Mouse (Mus musculus): ENCODE results near the gene Ephb2. TPM values are rescaled to one million over a fixed set of nuclear protein-coding genes. Genes with fewer than 3 reads are reported as not detected.

Ephb2 gene
- total RNA-seq, 2 experiments from 2014 or later: 21.2 to 21.3 TPM

DNA sequence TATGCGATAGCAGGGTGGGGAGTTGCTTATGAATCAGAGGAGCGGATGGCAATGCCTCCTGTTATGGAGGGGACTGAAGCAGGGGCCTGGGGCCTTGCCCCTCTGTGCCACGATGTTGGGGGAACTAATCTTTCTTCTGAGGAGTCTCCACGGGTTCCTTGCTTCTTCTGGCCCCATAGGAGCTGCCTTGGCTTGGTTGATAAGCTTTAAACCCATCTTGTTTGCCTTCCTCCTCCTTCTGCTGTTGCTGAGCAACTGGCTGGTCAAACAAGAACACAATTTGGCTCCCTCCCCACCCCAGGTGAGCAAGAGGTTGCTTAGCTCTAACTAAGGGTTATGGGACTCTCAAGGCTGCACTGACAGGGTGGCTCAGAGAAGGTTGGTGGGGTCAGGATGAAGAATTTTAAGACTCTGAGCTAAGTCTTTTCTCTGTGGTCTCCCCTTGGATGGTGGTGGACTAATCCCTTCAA, 225.4 kb downstream of the Ephb2 start, which contains the start of gene Tex46:
TSS of gene Tex46 (plus strand) at position 51 of the 470 bp plus-strand sequence.
- DNase-seq (ENCODE audit: low spot score in 2 of 2): no peak

DNA sequence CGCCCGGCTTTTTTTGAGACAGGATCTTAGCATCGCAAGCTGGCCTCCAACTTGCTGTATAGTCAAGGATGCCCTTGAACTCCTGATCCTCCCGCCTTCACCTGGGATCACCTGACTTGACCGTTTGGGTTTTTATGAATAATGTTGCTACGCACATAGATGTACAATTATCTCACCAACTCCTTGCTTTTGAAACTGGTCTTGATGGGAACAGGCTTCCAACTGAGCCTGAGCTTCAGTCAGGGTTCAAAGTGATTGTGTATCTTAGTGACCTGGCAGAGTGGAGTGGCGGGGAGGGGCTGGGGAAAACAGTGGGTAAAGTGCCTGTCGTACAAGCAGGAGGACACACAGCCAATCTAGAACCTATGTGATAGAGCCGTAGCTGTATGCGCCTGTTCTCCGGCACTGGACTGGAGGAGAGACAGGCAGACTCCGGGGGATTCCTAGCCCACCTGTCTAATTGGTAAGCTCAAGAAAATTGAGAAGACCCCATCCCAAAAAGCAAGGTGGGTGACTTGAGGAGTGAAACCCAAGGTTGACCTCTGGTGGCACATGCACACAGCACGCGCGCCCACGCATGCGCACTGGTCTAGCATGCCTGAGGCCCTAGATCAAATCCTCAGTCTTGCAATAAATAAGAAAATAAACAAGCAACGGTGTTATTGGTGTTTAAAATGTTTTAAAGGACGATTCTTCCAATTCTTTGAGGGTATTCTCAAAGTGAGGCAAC, 229.9 kb downstream of the Ephb2 start:
- DNase-seq (ENCODE audit: low spot score in 2 of 2): no peak

DNA sequence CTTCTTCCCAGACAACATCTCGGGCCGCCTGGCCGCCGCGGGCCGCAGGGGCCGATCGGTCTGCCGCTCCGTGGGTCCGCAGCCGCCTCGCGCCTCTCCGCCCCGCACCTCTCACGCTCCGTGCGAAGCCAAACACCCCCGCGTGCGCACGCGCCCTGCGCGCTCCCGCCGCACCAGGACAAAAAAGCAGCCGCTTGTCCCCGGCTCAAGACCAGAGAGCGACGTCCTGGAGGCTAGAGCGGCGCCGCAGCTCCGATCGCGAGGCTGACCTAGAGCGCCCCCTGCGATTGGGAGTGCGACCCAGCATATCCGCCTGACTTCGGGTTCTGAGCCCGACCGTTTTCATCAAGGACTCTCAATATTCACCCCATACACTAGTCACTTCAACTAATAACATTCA, 233.2 kb downstream of the Ephb2 start, which contains the start of gene Kdm1a:
TSS of gene Kdm1a (minus strand) at position 156 of the 400 bp plus-strand sequence.
- DNase-seq (ENCODE audit: low spot score in 2 of 2): peak; percentile 92 to 97

DNA sequence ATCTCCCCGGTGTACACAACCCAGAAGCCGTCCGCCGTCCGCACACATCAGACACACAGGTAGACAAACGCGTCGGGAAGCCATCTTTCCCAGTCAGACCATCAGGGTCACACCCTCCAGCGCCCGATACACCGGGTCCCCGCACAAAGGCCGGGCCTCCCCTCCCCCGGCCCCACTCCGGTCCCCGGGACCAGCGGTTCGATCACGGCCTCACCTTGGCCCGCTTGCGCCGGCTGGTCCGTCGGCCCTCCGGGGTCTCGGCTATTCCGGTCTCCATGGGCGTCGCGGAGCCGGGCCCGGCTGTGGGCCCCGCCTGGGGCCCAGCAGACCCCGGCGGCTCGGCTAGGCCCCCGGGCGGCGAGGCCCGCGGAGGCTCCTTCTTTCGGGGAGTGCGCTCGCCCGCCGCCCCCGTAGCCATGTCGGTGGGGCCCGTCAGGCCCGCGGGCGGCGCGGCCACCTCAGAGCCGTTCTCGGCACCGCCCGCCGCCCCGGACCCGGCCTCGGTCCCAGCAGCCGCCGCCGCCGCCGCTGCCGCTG, 233.7 kb downstream of the Ephb2 start:
- DNase-seq (ENCODE audit: low spot score in 2 of 2): peak in 1 of 2 experiments; percentile 25

DNA sequence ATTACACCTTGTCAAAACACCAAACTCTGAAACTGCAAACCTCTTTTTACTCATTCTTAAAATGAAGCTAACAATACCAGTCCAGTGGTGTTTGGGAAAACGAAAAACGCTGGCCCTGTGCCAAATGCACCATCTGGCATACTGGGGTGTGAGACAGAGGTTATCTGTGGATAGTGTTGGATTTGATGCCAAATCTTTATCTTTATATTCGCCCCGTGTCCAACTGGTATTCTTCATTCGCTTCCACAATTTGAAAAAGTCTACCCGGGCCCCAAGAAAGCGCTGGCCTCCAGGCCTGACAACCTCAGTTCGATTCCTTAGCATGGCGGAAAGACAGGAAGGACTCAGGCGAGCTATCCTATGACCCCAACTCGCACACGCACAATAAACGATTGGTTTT, 234.3 kb downstream of the Ephb2 start:
- DNase-seq (ENCODE audit: low spot score in 2 of 2): peak in 1 of 2 experiments; percentile 66

DNA sequence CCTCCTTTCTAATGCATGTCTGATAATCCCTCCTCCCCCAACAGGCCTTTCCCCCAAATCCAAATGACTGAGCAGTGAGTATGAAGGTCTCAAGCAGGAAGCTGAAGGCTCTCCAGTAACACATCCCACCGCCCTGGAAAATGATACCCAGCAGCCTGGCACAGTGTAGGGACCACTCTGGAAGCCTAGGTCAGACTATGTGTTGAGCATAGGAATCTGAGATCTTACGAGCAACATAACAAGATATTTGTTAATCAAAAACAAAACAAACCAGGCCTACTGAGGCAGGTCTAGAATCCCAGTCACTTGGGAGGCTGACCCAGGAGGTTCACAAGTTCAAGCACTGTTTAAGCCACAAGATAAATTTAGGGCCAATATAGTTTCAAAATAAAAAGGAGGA, 235.3 kb downstream of the Ephb2 start:
- DNase-seq (ENCODE audit: low spot score in 2 of 2): no peak

DNA sequence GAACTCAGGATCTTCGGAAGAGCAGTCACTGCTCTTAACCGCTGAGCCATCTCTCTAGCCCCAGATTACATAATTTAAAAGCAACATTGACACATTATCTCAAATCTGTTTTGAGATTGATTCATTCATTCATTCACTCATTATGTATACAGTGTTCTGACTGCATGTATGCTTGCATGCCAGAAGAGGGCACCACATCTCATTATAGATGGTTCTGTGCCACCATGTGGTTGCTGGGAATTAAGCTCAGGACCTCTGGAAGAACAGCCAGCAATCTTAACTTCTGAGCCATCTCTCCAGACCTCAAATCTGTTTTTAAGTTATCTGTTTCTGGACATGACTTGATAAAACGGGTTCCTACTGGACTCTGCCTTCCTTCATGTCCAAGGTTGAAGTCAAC, 235.9 kb downstream of the Ephb2 start:
- no peak for DNase-seq (ENCODE audit: low spot score in 2 of 2)

DNA sequence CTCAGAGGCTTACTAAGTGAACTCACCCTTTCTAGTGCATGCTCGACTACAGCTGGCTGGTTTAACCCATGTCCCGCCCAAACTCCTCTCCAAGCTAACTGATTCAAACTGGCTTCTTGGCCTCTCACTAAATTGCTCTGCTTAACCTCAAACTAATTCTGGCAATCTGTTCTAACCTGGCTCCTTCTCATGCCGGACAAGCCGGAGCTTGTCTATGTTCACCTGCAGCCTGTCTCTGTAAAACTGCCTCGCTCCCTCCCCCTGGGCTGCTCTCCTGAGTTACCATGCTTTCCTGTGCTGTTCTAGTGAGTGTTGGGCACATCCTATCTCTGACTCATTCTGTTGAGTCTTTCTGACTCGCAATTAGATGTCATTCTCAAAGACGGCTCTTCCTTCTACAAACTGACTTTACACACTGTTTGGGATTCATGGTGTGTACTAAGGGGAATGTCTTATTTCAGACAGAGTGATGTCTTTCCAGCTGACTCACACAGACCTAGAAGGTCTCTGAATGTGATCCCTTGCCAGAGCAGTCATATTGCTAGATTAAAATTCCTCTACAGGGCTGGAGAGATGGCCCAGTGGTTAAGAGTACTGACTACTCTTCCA, 237.4 kb downstream of the Ephb2 start:
- no peak for DNase-seq (ENCODE audit: low spot score in 2 of 2)

Small RNAs within 50 kb of the gene (microRNA-seq; reads per million reads assigned to microRNA genes)
- gene Gm22180: 0 reads per million in 2 experiments

Other genes with a start within 250 kb of the Ephb2 start
- 10 to 100 TPM; 80.1 to 83.4 TPM for gene Kdm1a, start 233.3 kb downstream of the Ephb2 start, total RNA-seq (2021)
- gene Tex46, start 225.6 kb downstream of the Ephb2 start, total RNA-seq (2021): not detected
- gene Lactbl1, start 213.4 kb downstream of the Ephb2 start, total RNA-seq (2021): not detected
- gene C1qb, start 50.2 kb upstream of the Ephb2 start, total RNA-seq (2021): 10 to 100 TPM; 56.5 to 79.9 TPM
- 10 to 100 TPM; 41.0 to 50.7 TPM for gene C1qc, start 57.1 kb upstream of the Ephb2 start, total RNA-seq (2021)
- 10 to 100 TPM; 59.6 to 68.5 TPM for gene C1qa, start 62.8 kb upstream of the Ephb2 start, total RNA-seq (2021)
- 1 to 10 TPM; 1.2 to 1.9 TPM for gene Epha8, start 120.8 kb upstream of the Ephb2 start, total RNA-seq (2021)
- gene Zbtb40, start 212.8 kb upstream of the Ephb2 start, total RNA-seq (2021): 10 to 100 TPM; 13.6 to 14.6 TPM